Comparison of ENCODE assay signal across 15 mouse cellular contexts in the genomic region with DNA sequence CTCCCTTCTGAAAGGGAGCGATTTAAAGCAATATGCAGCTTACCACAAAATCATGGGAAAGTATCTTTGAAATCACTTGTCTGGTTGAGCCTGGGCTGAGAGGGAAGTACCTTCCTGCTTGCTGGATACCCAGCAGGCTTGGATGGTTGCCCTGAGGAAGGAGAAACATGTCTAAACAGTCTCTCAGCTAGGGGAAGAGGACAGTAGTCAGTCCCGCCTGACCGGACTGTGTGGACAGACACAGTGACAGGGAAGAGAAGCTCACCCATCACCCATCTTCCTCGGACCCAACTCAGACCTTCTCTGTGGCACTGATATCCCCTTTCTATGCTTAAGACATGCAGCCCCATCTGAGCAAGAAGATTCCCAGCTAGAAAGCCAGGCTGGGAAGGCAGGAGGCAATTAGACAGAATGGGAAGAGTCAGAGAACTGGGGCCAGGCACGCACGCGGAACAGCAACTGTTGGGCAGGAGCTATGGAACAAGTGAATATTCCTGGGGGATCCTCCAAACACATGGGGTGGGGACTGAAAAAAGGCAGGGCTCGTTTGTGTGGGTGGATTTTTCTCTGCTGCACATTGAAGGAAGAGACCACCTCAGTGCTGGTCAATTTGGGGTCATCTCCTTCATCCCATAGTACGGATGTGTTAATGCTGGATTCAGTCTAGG. TPM values are rescaled to one million over a fixed set of nuclear protein-coding genes. Genes with fewer than 3 reads are reported as not detected.
DNase-seq lines count a peak whose midpoint lies in the region; ATAC-seq and TF ChIP-seq lines count a peak whose summit lies in the region.
"Had no signal": no experiment of that assay in that cellular context is flagged by ENCODE, and none has a peak within 500 bp of the region (broad histone marks: within the 10 kb centered on the region; RNA-seq: fewer than 3 reads in every experiment).

No protein-coding gene starts in this region.

- DNase-seq in heart, adult 11 months: peak; percentile 95
- no peak for DNase-seq in heart, postnatal 36 days
- DNase-seq in midbrain, postnatal 0 days (ENCODE audit: low spot score): no peak
- DNase-seq in cerebellum, postnatal 25 days: peak; percentile 56 to 74
- DNase-seq in left cerebral cortex, adult 18-20 months (ENCODE audit: low spot score in 2 of 2): no peak
- DNase-seq: left cerebral cortex, postnatal 4 days; right cerebral cortex, postnatal 25 days; thymus, postnatal 4 days had no signal

- intact Hi-C loops in heart, postnatal 36 days (cut with DNase I): no loop called here

- H3K9me3 ChIP-seq in midbrain, embryonic 13.5 days: no peaks in the 10 kb centered on the region
- H3K9me3 ChIP-seq in midbrain, postnatal 0 days (ENCODE audit: low read length): no peaks in the 10 kb centered on the region
- H3K9me3 ChIP-seq: forebrain, embryonic 10.5 days; kidney, embryonic 15.5 days; stomach, embryonic 15.5 days had no signal

- H3K27ac ChIP-seq in midbrain, embryonic 13.5 days: peak overlapping the region; percentile 51
- no peak overlapping the region for H3K27ac ChIP-seq in midbrain, postnatal 0 days (ENCODE audit: low read depth, low read length)
- H3K27ac ChIP-seq in olfactory bulb, adult 2 months (ENCODE audit: insufficient read depth, low read depth, low read length): 0 out of 2 replicates have a peak overlapping the region, but pooled peaks have one; percentile 12
- H3K27ac ChIP-seq: forebrain, embryonic 10.5 days; kidney, embryonic 15.5 days; stomach, embryonic 15.5 days had no signal

- peaks cover 6% of the 10 kb centered on the region for H3K4me1 ChIP-seq in midbrain, embryonic 13.5 days (replicated peaks)
- H3K4me1 ChIP-seq in midbrain, postnatal 0 days (ENCODE audit: insufficient read depth, low read length): peaks cover 2% of the 10 kb centered on the region; the same call in 1 of the 2 replicates
- peaks cover 12% of the 10 kb centered on the region for H3K4me1 ChIP-seq in olfactory bulb, adult 2 months (ENCODE audit: control insufficient read depth, insufficient read depth, low read length)

- no peaks in the 10 kb centered on the region for H3K27me3 ChIP-seq in midbrain, embryonic 13.5 days
- H3K27me3 ChIP-seq in midbrain, postnatal 0 days (ENCODE audit: insufficient read depth, low read length): no peaks in the 10 kb centered on the region
- H3K27me3 ChIP-seq: CH12.LX; kidney, embryonic 15.5 days; stomach, embryonic 15.5 days had no signal

- 88% methylated on average over 9 of the region's 9 CpGs for WGBS in midbrain, embryonic 13.5 days
- 84% methylated on average over 9 of the region's 9 CpGs for WGBS in midbrain, postnatal 0 days
- 60% methylated on average over 9 of the region's 9 CpGs for WGBS in olfactory bulb, adult 2 months

- no peak for TF ChIP-seq CTCF in midbrain, postnatal 0 days (IDR thresholded peaks at IDR 0.05)
- no peak for TF ChIP-seq CTCF in olfactory bulb, adult 2 months (IDR thresholded peaks at IDR 0.05; ENCODE audit: insufficient read depth, low read depth, low read length)

- no peak overlapping the region for H3K4me3 ChIP-seq in midbrain, embryonic 13.5 days (replicated peaks)
- H3K4me3 ChIP-seq in midbrain, postnatal 0 days (ENCODE audit: low read depth, low read length): no peak overlapping the region
- no peak overlapping the region for H3K4me3 ChIP-seq in olfactory bulb, adult 2 months (ENCODE audit: insufficient read depth, low read depth, low read length)
- H3K4me3 ChIP-seq: forebrain, embryonic 10.5 days; kidney, embryonic 15.5 days; stomach, embryonic 15.5 days had no signal

- no peak overlapping the region for H3K9ac ChIP-seq in midbrain, embryonic 13.5 days (replicated peaks)
- H3K9ac ChIP-seq in midbrain, postnatal 0 days (replicated peaks; ENCODE audit: low read length, poor library complexity, severe bottlenecking): no peak overlapping the region
- H3K9ac ChIP-seq: kidney, embryonic 15.5 days; lung, embryonic 14.5 days; stomach, embryonic 15.5 days had no signal

- peaks cover 30% of the 10 kb centered on the region for H3K36me3 ChIP-seq in midbrain, embryonic 13.5 days
- 0 out of 2 replicates have a peak, but pooled peaks cover 6% of the 10 kb centered on the region for H3K36me3 ChIP-seq in midbrain, postnatal 0 days (ENCODE audit: insufficient read depth, low read length)
- H3K36me3 ChIP-seq: forebrain, embryonic 10.5 days; kidney, embryonic 15.5 days; stomach, embryonic 15.5 days had no signal

- TF ChIP-seq POLR2A in olfactory bulb, adult 2 months (IDR thresholded peaks at IDR 0.05; ENCODE audit: insufficient read depth, low read depth, low read length): no peak

- H3K4me2 ChIP-seq in midbrain, embryonic 13.5 days (replicated peaks): no peak overlapping the region
- H3K4me2 ChIP-seq in midbrain, postnatal 0 days (ENCODE audit: low read depth, low read length, poor library complexity, severe bottlenecking): no peak overlapping the region
- H3K4me2 ChIP-seq: kidney, embryonic 15.5 days; lung, embryonic 14.5 days; stomach, embryonic 15.5 days had no signal

- no peak for ATAC-seq in midbrain, embryonic 13.5 days
- no peak for ATAC-seq in midbrain, postnatal 0 days (ENCODE audit: low FRiP score)

RNA-seq across cellular contexts. Expression of a gene that starts 38.6 kb away (rescaled TPM):
- 10 to 100 TPM; 51.2 to 67.0 TPM for total RNA-seq in heart, postnatal 36 days (2021)
- polyA plus RNA-seq in midbrain, embryonic 13.5 days (2015; fragmentation: Nextera tagmentation; extraction: Ambion mirVana): 14.8 and 15.5 TPM in 2 replicates
- 16.7 and 16.8 TPM in 2 replicates for total RNA-seq in midbrain, postnatal 0 days (2014; rRNA removed)
- polyA plus RNA-seq in midbrain, postnatal 0 days (2015; fragmentation: Nextera tagmentation; extraction: Ambion mirVana): 9.8 TPM in 2 replicates
- polyA plus RNA-seq in olfactory bulb, adult 2 months (2012; ENCODE audit: insufficient read depth, insufficient read length, low replicate concordance, missing spikeins): not detected in 2 replicates
- total RNA-seq in left cerebral cortex, adult 18-20 months (2021): 1 to 10 TPM; 2.5 TPM

Comparison
In these comparisons a context has a peak if more than half of its experiments do, and no peak if none do; other contexts are left out.
1. DNase-seq: peak in heart, adult 11 months (single experiment) and cerebellum, postnatal 25 days (2 of 2); none in heart, postnatal 36 days (0 of 2), midbrain, postnatal 0 days (single experiment) and left cerebral cortex, adult 18-20 months (0 of 2).